Mouse (Mus musculus): ENCODE data around the gene Mlx.

GRCm38 (mm10) chr11:101062971-101063675 is 24.0 kb upstream of the Mlx start:
- no peak for TF ChIP-seq CTCF (IDR thresholded peaks at IDR 0.05; ENCODE audit: extremely low read depth, insufficient read depth, insufficient read length, insufficient replicate concordance)
- TF ChIP-seq POLR2A (IDR thresholded peaks at IDR 0.05; ENCODE audit: low read depth, low read length), result no peak

Measured in spleen, adult 2 months (tissue).